Mouse (Mus musculus): Measurements from ENCODE around the gene Tsen34.

DNA sequence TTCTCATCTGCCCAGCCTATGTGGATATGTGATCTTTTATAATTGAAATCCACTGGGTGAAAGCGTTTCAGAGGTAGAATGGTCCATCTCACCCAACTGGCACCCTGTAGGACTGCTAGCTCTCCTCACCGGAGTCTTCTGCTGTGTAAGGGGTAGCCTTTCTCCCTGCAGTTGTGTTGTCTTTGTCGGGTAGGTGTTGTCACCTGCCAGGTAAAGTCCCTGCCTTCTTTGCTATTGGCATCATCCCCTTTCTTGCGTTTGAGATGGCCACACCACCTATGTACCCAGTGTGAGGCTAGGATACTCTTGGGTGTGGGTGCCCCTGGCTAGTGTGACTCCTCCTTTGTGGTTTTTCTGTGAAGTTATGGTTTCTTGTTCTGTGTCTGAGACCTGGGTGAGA is 46.0 kb upstream of the Tsen34 start:
- TF ChIP-seq CTCF (IDR thresholded peaks at IDR 0.05; ENCODE audit: low read depth, low read length) (no peak), EP300 (IDR thresholded peaks at IDR 0.05; ENCODE audit: insufficient read depth, low read depth, low read length) (no peak)
